Mouse (Mus musculus): ENCODE results near the gene Mul1. TPM values are rescaled to one million over a fixed set of nuclear protein-coding genes. Genes with fewer than 3 reads are reported as not detected.

Gene Mul1
- polyA plus RNA-seq, 1 experiment from 2014 or later, result 16.8 TPM

GRCm38 (mm10) chr4:138452306-138453096 is 18.0 kb downstream of the Mul1 start:
- H3K27me3 ChIP-seq (ENCODE audit: control insufficient read depth, insufficient read depth, low read depth, low read length), result peaks cover 3% of the 10 kb centered on the region; the same call in 1 of the 2 replicates
- H3K4me3 ChIP-seq (ENCODE audit: low read length), result no peak overlapping the region
- no peaks in the 10 kb centered on the region for H3K9me3 ChIP-seq (ENCODE audit: control insufficient read depth, low read length)
- no peak overlapping the region for H3K27ac ChIP-seq (ENCODE audit: low read length)
- peaks cover 17% of the 10 kb centered on the region for H3K4me1 ChIP-seq (replicated peaks; ENCODE audit: control insufficient read depth, insufficient read depth, low read length)
- H3K4me2 ChIP-seq (ENCODE audit: low read depth, low read length), result no peak overlapping the region
- ATAC-seq (ENCODE audit: low read depth), result no peak
- H3K36me3 ChIP-seq (ENCODE audit: control insufficient read depth, insufficient read depth, low read length), result no peaks in the 10 kb centered on the region
- no peak overlapping the region for H3K9ac ChIP-seq (ENCODE audit: low read length)
- WGBS, result 42% methylated on average over 15 of the region's 15 CpGs

DNA sequence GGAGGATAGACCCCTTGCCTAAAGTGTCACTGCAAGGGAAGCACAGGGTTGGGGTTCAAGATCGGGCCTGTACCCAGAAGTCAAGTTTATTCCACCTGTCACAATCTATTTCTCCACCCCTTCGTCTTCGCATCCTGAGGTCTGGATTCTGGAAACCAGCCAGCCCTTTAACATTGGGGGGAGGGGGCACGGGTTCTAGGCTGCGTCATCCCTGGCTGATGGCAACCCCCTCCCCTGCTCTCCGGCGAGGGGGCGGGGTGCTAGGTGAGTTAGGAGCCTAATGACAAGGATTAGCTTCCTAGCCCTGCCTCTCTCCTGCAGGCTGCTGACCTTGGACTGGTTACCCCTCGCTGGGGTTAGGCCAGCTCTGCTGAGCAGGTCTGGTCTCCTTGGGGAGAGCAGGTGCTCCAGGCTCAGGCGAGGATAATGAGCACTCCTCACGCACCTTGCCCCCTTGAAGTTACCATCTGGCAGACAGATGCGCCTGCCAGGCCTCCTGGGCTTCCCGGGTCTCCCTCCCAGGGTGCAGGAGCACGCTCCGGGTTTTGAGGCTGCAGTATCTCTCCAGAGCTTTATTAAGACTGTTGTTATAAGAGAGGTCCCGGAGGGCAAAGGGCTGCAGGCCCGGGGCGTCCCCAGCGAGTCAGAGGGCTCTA is 18.8 kb downstream of the Mul1 start:
- no peaks in the 10 kb centered on the region for H3K9me3 ChIP-seq (ENCODE audit: control insufficient read depth, low read length)
- H3K36me3 ChIP-seq (ENCODE audit: control insufficient read depth, insufficient read depth, low read length), result no peaks in the 10 kb centered on the region
- H3K9ac ChIP-seq (ENCODE audit: low read length), result peak overlapping the region; percentile 84
- WGBS, result 13% methylated on average over 19 of the region's 19 CpGs
- H3K27me3 ChIP-seq (ENCODE audit: control insufficient read depth, insufficient read depth, low read depth, low read length), result peaks cover 3% of the 10 kb centered on the region; the same call in 1 of the 2 replicates
- H3K4me3 ChIP-seq (ENCODE audit: low read length), result peak overlapping the region; percentile 81
- H3K4me1 ChIP-seq (replicated peaks; ENCODE audit: control insufficient read depth, insufficient read depth, low read length), result peaks cover 17% of the 10 kb centered on the region
- H3K4me2 ChIP-seq (ENCODE audit: low read depth, low read length), result peak overlapping the region; percentile 80
- peak overlapping the region; percentile 82 for H3K27ac ChIP-seq (ENCODE audit: low read length)
- no peak; the same call in 1 of the 2 replicates for ATAC-seq (ENCODE audit: low read depth)

- Histone ChIP-seq H3K27ac (ENCODE audit: low read length) (peak within 1 kb of the TSS; percentile 82), H3K9me3 (ENCODE audit: control insufficient read depth, low read length) (no peaks in the 10 kb centered on the region), H3K27me3 (ENCODE audit: control insufficient read depth, insufficient read depth, low read depth, low read length) (peaks cover 3% of the 10 kb centered on the region; the same call in 1 of the 2 replicates), H3K4me2 (ENCODE audit: low read depth, low read length) (peak within 1 kb of the TSS; percentile 80), H3K4me3 (ENCODE audit: low read length) (peak within 1 kb of the TSS; percentile 81), H3K36me3 (ENCODE audit: control insufficient read depth, insufficient read depth, low read length) (no peaks in the 10 kb centered on the region), H3K4me1 (replicated peaks; ENCODE audit: control insufficient read depth, insufficient read depth, low read length) (peaks cover 17% of the 10 kb centered on the region), H3K9ac (ENCODE audit: low read length) (peak within 1 kb of the TSS; percentile 84)
- ATAC-seq (ENCODE audit: low read depth), result peak; percentile 86
- WGBS, result 0% methylated on average over 26 of the region's 64 CpGs
Observed at GRCm38 (mm10) chr4:138453753-138454570, 19.5 kb downstream of the Mul1 start, which contains the start of gene Camk2n1. Gene Camk2n1, plus strand, starts transcription at chr4:138454314.

GRCm38 (mm10) chr4:138454571-138455140 is 20.2 kb downstream of the Mul1 start:
- H3K4me2 ChIP-seq (ENCODE audit: low read depth, low read length), result peak overlapping the region; percentile 80
- no peaks in the 10 kb centered on the region for H3K36me3 ChIP-seq (ENCODE audit: control insufficient read depth, insufficient read depth, low read length)
- under 1% methylated on average over 74 of the region's 78 CpGs for WGBS
- H3K4me3 ChIP-seq (ENCODE audit: low read length), result peak overlapping the region; percentile 81
- peak; percentile 66 for ATAC-seq (ENCODE audit: low read depth)
- peak overlapping the region; percentile 84 for H3K9ac ChIP-seq (ENCODE audit: low read length)
- H3K27ac ChIP-seq (ENCODE audit: low read length), result peak overlapping the region; percentile 82
- H3K4me1 ChIP-seq (replicated peaks; ENCODE audit: control insufficient read depth, insufficient read depth, low read length), result peaks cover 17% of the 10 kb centered on the region
- peaks cover 3% of the 10 kb centered on the region; the same call in 1 of the 2 replicates for H3K27me3 ChIP-seq (ENCODE audit: control insufficient read depth, insufficient read depth, low read depth, low read length)
- no peaks in the 10 kb centered on the region for H3K9me3 ChIP-seq (ENCODE audit: control insufficient read depth, low read length)

GRCm38 (mm10) chr4:138455141-138455955 is 20.9 kb downstream of the Mul1 start:
- Histone ChIP-seq H3K9me3 (ENCODE audit: control insufficient read depth, low read length) (no peaks in the 10 kb centered on the region), H3K36me3 (ENCODE audit: control insufficient read depth, insufficient read depth, low read length) (no peaks in the 10 kb centered on the region), H3K4me3 (ENCODE audit: low read length) (peak overlapping the region; percentile 81), H3K4me1 (replicated peaks; ENCODE audit: control insufficient read depth, insufficient read depth, low read length) (peaks cover 17% of the 10 kb centered on the region), H3K27me3 (ENCODE audit: control insufficient read depth, insufficient read depth, low read depth, low read length) (peaks cover 3% of the 10 kb centered on the region; the same call in 1 of the 2 replicates), H3K9ac (ENCODE audit: low read length) (peak overlapping the region; percentile 84), H3K27ac (ENCODE audit: low read length) (peak overlapping the region; percentile 82), H3K4me2 (ENCODE audit: low read depth, low read length) (peak overlapping the region; percentile 80)
- WGBS, result under 1% methylated on average over 58 of the region's 58 CpGs
- peak; percentile 9; the same call in 1 of the 2 replicates for ATAC-seq (ENCODE audit: low read depth)

- Histone ChIP-seq H3K9ac (ENCODE audit: low read length) (peak overlapping the region; percentile 84), H3K4me2 (ENCODE audit: low read depth, low read length) (peak overlapping the region; percentile 80), H3K4me1 (replicated peaks; ENCODE audit: control insufficient read depth, insufficient read depth, low read length) (peaks cover 17% of the 10 kb centered on the region), H3K4me3 (ENCODE audit: low read length) (peak overlapping the region; percentile 81), H3K27me3 (ENCODE audit: control insufficient read depth, insufficient read depth, low read depth, low read length) (peaks cover 3% of the 10 kb centered on the region; the same call in 1 of the 2 replicates), H3K27ac (ENCODE audit: low read length) (no peak overlapping the region), H3K36me3 (ENCODE audit: control insufficient read depth, insufficient read depth, low read length) (no peaks in the 10 kb centered on the region), H3K9me3 (ENCODE audit: control insufficient read depth, low read length) (no peaks in the 10 kb centered on the region)
- ATAC-seq (ENCODE audit: low read depth), result no peak
- 1% methylated on average over 16 of the region's 17 CpGs for WGBS
Observed at GRCm38 (mm10) chr4:138455956-138456341, 21.5 kb downstream of the Mul1 start.

DNA sequence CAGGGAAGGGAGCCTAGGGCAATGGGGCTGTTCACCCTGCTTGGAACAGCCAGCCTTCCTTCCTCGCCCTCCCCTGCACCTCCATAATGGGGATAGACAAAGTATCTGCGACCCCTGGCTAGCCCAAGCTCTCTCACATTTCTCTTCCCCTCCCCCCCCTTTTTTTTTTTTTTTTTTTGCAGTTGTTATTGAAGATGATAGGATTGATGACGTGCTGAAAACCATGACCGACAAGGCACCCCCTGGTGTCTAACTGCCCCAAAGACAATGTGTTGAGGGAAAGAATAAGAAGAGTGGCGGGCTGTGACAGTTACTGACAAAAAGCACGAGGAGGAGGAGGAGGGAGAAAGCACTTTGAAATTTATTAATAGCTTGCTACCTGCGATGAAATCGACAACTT is 22.1 kb downstream of the Mul1 start:
- H3K4me2 ChIP-seq (ENCODE audit: low read depth, low read length), result peak overlapping the region; percentile 80
- ATAC-seq (ENCODE audit: low read depth), result no peak
- peaks cover 17% of the 10 kb centered on the region for H3K4me1 ChIP-seq (replicated peaks; ENCODE audit: control insufficient read depth, insufficient read depth, low read length)
- peak overlapping the region; percentile 84 for H3K9ac ChIP-seq (ENCODE audit: low read length)
- H3K27ac ChIP-seq (ENCODE audit: low read length), result no peak overlapping the region
- H3K36me3 ChIP-seq (ENCODE audit: control insufficient read depth, insufficient read depth, low read length), result no peaks in the 10 kb centered on the region
- 14% methylated on average over 8 of the region's 8 CpGs for whole genome bisulfite sequencing
- H3K9me3 ChIP-seq (ENCODE audit: control insufficient read depth, low read length), result no peaks in the 10 kb centered on the region
- H3K4me3 ChIP-seq (ENCODE audit: low read length), result peak overlapping the region; percentile 81
- peaks cover 3% of the 10 kb centered on the region; the same call in 1 of the 2 replicates for H3K27me3 ChIP-seq (ENCODE audit: control insufficient read depth, insufficient read depth, low read depth, low read length)

DNA sequence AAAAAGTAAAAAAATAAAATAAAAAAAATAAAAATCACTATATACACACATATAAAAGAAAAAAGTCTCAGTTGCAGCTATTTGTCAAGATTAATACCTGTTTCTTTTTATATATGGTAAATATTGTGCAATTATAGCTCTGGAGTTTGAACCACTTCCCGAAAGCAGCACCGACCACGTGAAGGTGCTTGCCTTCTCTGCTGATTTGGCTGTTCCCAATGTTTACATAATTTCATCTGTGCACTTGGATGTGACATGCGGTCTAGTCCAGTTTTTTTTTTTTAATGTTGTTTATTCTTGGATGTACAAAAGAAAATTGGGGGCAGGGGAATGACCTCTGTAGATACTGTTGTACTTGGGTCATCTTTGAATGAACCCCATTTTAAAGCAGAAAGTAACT is 22.6 kb downstream of the Mul1 start:
- Histone ChIP-seq H3K4me3 (ENCODE audit: low read length) (no peak overlapping the region), H3K9ac (ENCODE audit: low read length) (no peak overlapping the region), H3K9me3 (ENCODE audit: control insufficient read depth, low read length) (no peaks in the 10 kb centered on the region), H3K4me1 (replicated peaks; ENCODE audit: control insufficient read depth, insufficient read depth, low read length) (peaks cover 17% of the 10 kb centered on the region), H3K27ac (ENCODE audit: low read length) (no peak overlapping the region), H3K36me3 (ENCODE audit: control insufficient read depth, insufficient read depth, low read length) (no peaks in the 10 kb centered on the region), H3K27me3 (ENCODE audit: control insufficient read depth, insufficient read depth, low read depth, low read length) (peaks cover under 1% of the 10 kb centered on the region; the same call in 1 of the 2 replicates), H3K4me2 (ENCODE audit: low read depth, low read length) (no peak overlapping the region)
- no peak for ATAC-seq (ENCODE audit: low read depth)
- WGBS, result 35% methylated on average over 4 of the region's 4 CpGs
